Mouse (Mus musculus) heart, postnatal 0 days (tissue): Measurements from ENCODE around the gene Hoxa11.

Experiments
- CTCF ChIP-seq: IDR thresholded peaks from 2 replicates; pipeline ENCODE4 v1.5.1; 2016; ENCODE audit warnings: antibody characterized with exemption, control low read depth, low read depth
- EP300 ChIP-seq: IDR thresholded peaks from 2 replicates; pipeline ENCODE4 v1.6.1; 2016; ENCODE audit warnings: antibody characterized with exemption, low read depth

DNA sequence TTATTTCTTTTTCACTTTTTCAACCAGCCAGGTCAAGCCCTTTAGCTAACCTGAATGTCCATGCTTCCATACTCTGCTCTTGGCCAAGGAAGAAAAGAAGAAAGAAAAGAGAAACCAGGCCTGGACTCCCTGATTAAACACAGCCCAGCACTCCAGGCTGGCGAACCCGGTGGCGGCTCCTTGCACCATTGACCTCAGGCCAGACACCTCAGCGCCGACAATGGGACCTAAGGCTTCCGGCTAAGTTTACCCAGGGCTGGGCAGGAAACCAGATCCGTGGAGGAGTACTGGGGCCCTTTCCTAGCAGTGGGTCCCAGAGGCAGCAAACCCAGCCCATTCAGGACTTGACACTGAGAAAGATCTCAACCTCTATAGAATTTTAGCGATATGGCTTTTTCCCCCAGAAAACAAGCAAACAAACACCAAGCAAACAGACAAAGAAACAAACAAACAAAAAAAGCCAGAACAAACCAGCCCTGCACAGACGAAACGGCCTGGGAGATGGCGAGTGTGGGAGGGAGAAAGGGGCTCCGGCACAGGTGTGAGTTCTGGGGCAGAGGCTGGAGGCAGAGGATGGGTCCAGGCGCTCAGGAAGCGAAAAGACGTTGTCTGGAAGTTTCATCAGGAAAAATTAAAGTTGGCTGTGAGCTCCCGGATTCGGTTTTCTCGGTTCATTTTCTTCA lies 13.6 kb downstream of the Hoxa11 start:
- no peak for TF ChIP-seq CTCF
- TF ChIP-seq EP300 = no peak
